Mouse (Mus musculus) c-Kit-positive CD71-negative TER-119-negative erythroid progenitor cells, embryonic 14.5 days (primary cell): ENCODE data around the gene Gm10670.
"Not testable (repeated sequence)": the region's sequence is repeated elsewhere in the genome, so short reads cannot be mapped to it uniquely, and the experiment has no call there.

Experiments used
- DNase-seq: peaks from one replicate; pipeline ENCODE4 v3.0.0-alpha.2; 2013; ENCODE audit warnings: low read depth

Gene Gm10670

DNA sequence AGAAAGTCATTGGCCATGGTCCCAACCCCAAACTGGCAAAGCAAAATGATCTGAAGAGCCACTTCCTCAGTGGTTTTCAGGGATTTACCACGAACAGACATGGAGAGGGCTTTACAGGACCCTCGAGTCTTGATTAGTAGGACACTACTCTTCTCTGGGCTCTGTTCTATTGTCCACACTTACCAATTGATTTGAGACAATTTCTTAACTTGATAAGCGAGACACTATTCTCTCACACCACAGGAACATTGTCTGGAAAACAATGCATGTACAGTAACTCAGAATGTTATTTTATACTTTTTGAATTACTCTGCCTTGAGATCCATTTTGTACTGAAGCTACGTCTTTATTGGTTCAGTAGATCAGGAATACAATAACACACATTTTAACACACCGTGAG is at the start of gene Gm10670:
Gene Gm10670, minus strand, starts transcription at position 101 of the 400 bp plus-strand sequence.
- not testable (repeated sequence) for DNase-seq

DNA sequence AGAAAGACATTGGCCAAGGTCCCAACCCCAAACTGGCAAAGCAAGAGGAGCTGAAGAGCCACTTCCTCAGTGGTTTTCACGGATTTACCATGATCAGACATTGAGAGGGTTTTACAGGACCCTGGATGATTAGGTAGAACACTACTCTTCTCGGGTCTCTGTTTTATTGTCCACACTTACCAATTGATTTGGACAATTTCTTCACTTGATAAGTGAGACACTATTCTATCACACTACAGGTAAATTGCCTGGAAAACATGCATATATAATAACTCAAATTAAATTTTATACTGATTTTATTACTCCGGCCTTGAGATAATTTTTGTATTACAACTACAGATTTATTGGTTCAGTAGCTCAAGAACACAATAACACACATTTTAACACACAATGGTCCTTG is 35.7 kb upstream of the Gm10670 start, which contains the start of gene Vmn1r103:
Gene Vmn1r103, minus strand, starts transcription at position 101 of the 400 bp plus-strand sequence.
- not testable (repeated sequence) for DNase-seq

- not testable (repeated sequence) for DNase-seq
Measured at GRCm38 (mm10) chr7:20442493-20442892, 32.2 kb downstream of the Gm10670 start, which contains the start of gene Vmn1r101. TSS of gene Vmn1r101 (minus strand) at chr7:20442593.
